Mouse (Mus musculus) spleen, postnatal 14 days (tissue): ENCODE data around the gene St3gal5.
"Not testable (repeated sequence)": the region's sequence is repeated elsewhere in the genome, so short reads cannot be mapped to it uniquely, and the experiment has no call there.

Experiments
- DNase-seq, 2 experiments: peaks; one replicate each; pipeline ENCODE4 v3.0.0; 2021 to 2022; ENCODE audit warnings: low spot score in 2 of 2

The St3gal5 gene

GRCm38 (mm10) chr6:72132671-72133214, 35.4 kb downstream of the St3gal5 start:
- DNase-seq: no peak

- no peak for DNase-seq
Measured at GRCm38 (mm10) chr6:72134850-72135515, 37.6 kb downstream of the St3gal5 start.

- no peak for DNase-seq
Measured at GRCm38 (mm10) chr6:72136016-72136415, 38.6 kb downstream of the St3gal5 start.

GRCm38 (mm10) chr6:72136543-72136942, 39.2 kb downstream of the St3gal5 start:
- DNase-seq: no peak

- no peak for DNase-seq
Measured at GRCm38 (mm10) chr6:72139508-72140193, 42.3 kb downstream of the St3gal5 start.

- peak; percentile 15 to 46 for DNase-seq
Measured at GRCm38 (mm10) chr6:72140371-72140770, 43.0 kb downstream of the St3gal5 start.

- DNase-seq: no peak
Measured at GRCm38 (mm10) chr6:72141191-72141590, 43.8 kb downstream of the St3gal5 start.

- no peak for DNase-seq
Measured at GRCm38 (mm10) chr6:72142561-72142960, 45.2 kb downstream of the St3gal5 start.

- no peak for DNase-seq
Measured at GRCm38 (mm10) chr6:72144353-72144752, 47.0 kb downstream of the St3gal5 start.

GRCm38 (mm10) chr6:72146803-72147202, 49.4 kb downstream of the St3gal5 start:
- DNase-seq: no peak

GRCm38 (mm10) chr6:72148721-72149120, 51.3 kb downstream of the St3gal5 start:
- no peak for DNase-seq

- DNase-seq: no peak
Measured at GRCm38 (mm10) chr6:72149797-72150196, 52.4 kb downstream of the St3gal5 start.

- no peak for DNase-seq
Measured at GRCm38 (mm10) chr6:72152707-72153106, 55.3 kb downstream of the St3gal5 start.

- DNase-seq: peak; percentile 14 to 27
Measured at GRCm38 (mm10) chr6:72153455-72153854, 56.1 kb downstream of the St3gal5 start.

- not testable (repeated sequence) for DNase-seq
Measured at GRCm38 (mm10) chr6:72154008-72154407, 56.6 kb downstream of the St3gal5 start.

GRCm38 (mm10) chr6:72154938-72155531, 57.6 kb downstream of the St3gal5 start:
- DNase-seq: no peak

GRCm38 (mm10) chr6:72155649-72156048, 58.3 kb downstream of the St3gal5 start:
- no peak for DNase-seq

GRCm38 (mm10) chr6:72158966-72159764, 61.8 kb downstream of the St3gal5 start:
- DNase-seq: no peak

- no peak for DNase-seq
Measured at GRCm38 (mm10) chr6:72159861-72160395, 62.5 kb downstream of the St3gal5 start.

GRCm38 (mm10) chr6:72160991-72161390, 63.6 kb downstream of the St3gal5 start:
- no peak for DNase-seq

GRCm38 (mm10) chr6:72161751-72162150, 64.4 kb downstream of the St3gal5 start:
- no peak for DNase-seq
